Mouse (Mus musculus) hindbrain, embryonic 16.5 days (tissue): ENCODE results near the gene Arhgap8. TPM values are rescaled to one million over a fixed set of nuclear protein-coding genes. Genes with fewer than 3 reads are reported as not detected.
"Not testable (repeated sequence)": the region's sequence is repeated elsewhere in the genome, so short reads cannot be mapped to it uniquely, and the experiment has no call there.

Experiments
- ATAC-seq: fragments of 200-750 bp; cut with Nextera tagmentation; 2 replicates; pipeline ENCODE4 v1.8.0; 2017; ENCODE audit warnings: moderate TSS enrichment, moderate library complexity
- H3K27ac ChIP-seq: fragments of 300-500 bp; sonication (generic); 2 replicates; pipeline ENCODE4 v1.5.1; 2014; ENCODE audit warnings: low read depth, mild to moderate bottlenecking, control low read depth, low read length, moderate library complexity
- H3K27me3 ChIP-seq: fragments of 300-500 bp; sonication (generic); replicated peaks from 2 replicates; pipeline ENCODE4 v1.6.1; 2014; ENCODE audit warnings: low read length; ENCODE audit not compliant: control insufficient read depth, insufficient read depth
- H3K36me3 ChIP-seq: fragments of 300-500 bp; sonication (generic); 2 replicates; pipeline ENCODE4 v1.6.1; 2014; ENCODE audit warnings: mild to moderate bottlenecking, low read length, moderate library complexity, mixed read lengths; ENCODE audit not compliant: control insufficient read depth, insufficient read depth
- H3K4me1 ChIP-seq: fragments of 300-500 bp; sonication (generic); 2 replicates; pipeline ENCODE4 v1.6.1; 2014; ENCODE audit warnings: low read depth, low read length; ENCODE audit not compliant: control insufficient read depth, insufficient read depth
- H3K4me2 ChIP-seq: fragments of 300-500 bp; sonication (generic); 2 replicates; pipeline ENCODE4 v1.6.1; 2014; ENCODE audit warnings: mild to moderate bottlenecking, low read length, control low read depth, moderate library complexity
- H3K4me3 ChIP-seq: fragments of 300-500 bp; sonication (generic); 2 replicates; pipeline ENCODE4 v1.5.1; 2014; ENCODE audit warnings: mild to moderate bottlenecking, low read length, control low read depth, moderate library complexity
- H3K9ac ChIP-seq: fragments of 300-500 bp; sonication (generic); 2 replicates; pipeline ENCODE4 v1.6.1; 2014; ENCODE audit warnings: low read depth, mild to moderate bottlenecking, control low read depth, low read length, moderate library complexity
- H3K9me3 ChIP-seq: fragments of 300-500 bp; sonication (generic); 2 replicates; pipeline ENCODE4 v1.6.1; 2014; ENCODE audit warnings: mild to moderate bottlenecking, low read length, moderate library complexity; ENCODE audit not compliant: control insufficient read depth
- WGBS: fragments of 180-500 bp; shearing (Covaris S2); extraction: QIAGEN DNeasy Blood & Tissue Kit; methylation state at CpG from one replicate; pipeline ENCODE4 v1.1.7; 2014; 5-methylcytosine and 5-hydroxymethylcytosine counted together
- polyA plus RNA-seq: library from polyadenylated mRNA; unstranded; fragments of >200 nt; fragmentation: Nextera tagmentation; extraction: Ambion mirVana; gene quantifications from 2 replicates; pipeline ENCODE4 v1.2.1, GENCODE M21; 2015

The Arhgap8 gene
- polyA plus RNA-seq, 1 experiment from 2014 or later = 0.61 TPM

DNA sequence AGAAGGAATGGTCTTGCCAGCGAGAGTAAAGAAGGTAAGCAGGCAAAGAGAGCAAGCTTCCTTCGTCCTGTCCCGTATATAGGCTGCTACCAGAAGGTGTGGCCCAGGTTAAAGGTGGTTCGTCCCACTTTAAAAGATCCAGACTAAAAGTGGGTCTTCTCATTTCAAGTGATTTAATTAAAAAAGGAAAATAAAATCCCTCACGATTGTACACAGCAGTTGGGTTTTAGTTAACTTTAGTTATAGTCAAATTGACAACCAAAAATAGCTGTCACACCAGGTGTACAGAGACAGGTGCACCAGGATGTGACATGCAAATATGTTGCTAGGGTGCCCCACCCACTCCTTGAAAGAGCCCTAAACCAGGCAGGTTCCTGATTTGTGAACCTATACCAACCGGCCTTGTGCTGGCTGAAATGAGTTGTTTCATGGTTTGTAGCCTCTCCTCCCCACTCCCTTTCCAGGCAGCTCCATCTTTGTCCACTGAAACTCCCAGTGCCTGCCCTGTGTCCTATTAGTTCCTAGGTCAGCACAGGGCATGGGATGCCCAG, 14.4 kb upstream of the Arhgap8 start:
- Histone ChIP-seq H3K4me3 (no peak overlapping the region), H3K9me3 (peaks cover 4% of the 10 kb centered on the region; the same call in 1 of the 2 replicates), H3K4me1 (no peaks in the 10 kb centered on the region), H3K4me2 (no peak overlapping the region), H3K27ac (no peak overlapping the region), H3K27me3 (no peaks in the 10 kb centered on the region), H3K9ac (no peak overlapping the region), H3K36me3 (no peaks in the 10 kb centered on the region)
- 91% methylated on average over 6 of the region's 6 CpGs for WGBS
- no peak for ATAC-seq

DNA sequence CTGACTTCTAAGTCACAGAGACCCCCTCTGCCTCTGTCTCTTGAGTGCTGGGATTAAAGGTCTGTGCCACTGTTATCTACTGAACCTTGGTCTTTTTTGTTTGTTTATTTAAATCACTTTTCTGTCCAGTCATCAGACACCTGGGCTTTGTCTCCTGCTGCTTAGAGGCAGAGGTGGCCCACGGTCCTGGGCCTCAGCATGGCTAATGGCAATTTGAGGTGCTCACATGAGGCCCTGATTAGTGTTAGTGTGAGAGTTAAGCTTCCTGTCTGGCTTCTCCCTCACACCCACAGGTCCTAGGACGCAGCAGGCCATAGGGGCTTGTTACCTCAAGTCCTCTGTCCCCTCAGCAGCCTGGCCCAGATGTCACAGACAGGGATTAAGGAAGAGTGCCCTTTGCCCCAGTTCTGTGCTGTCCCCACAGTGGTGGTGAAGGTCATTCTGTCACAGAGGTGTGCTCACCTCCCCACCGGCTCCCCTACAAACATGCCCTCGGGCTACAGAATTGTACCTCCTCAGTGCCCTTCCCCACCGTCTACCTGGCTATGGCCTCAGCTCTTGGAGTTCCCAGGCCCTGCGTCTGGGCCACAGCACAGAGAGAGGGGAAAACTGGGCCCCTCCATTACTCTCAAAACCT, 12.8 kb upstream of the Arhgap8 start:
- no peak for ATAC-seq
- H3K4me2 ChIP-seq = no peak overlapping the region
- whole genome bisulfite sequencing = 85% methylated on average over 5 of the region's 6 CpGs

DNA sequence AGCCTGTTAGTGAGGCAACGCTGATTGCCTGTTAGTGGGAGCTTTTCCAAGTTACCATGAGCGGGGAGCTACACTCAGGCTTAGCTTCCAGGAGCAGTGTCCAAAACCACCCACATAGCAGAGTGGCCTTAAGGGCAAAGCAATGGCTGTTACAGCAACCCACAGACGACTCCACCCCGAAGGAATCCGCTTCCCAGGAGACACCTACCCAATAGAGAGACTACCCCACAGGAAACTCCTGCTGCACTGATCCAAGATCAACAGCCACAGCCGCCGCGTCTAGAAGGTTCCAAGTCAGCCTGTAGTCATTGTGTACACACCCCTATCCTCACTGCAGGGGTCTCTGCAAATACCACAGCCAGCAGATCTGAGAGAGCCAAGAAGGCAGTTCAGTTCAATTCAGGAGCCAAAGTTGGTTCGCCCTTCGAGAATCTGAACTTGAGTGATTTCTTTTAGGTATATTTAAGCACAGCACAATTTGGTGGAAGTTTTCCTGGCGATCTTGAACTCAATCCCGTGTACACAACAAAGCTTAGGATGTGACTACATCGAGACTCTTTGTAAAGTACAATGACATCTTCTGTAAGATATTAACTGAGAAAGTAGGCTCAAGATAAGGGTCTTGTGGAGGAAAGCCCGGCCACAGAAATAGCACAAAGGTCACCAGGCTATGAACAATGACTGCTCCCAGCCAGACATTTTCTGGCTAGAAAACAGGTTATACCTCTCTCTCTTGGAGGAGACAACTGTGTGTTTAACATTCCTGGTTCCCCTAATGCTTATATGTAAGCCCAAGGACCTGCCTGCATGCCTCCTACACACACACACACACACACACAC, 7.1 kb upstream of the Arhgap8 start:
- 68% methylated on average over 14 of the region's 14 CpGs for WGBS
- Histone ChIP-seq H3K4me1 (peaks cover 9% of the 10 kb centered on the region), H3K27ac (no peak overlapping the region), H3K36me3 (no peaks in the 10 kb centered on the region), H3K9me3 (peaks cover 4% of the 10 kb centered on the region; the same call in 1 of the 2 replicates), H3K9ac (no peak overlapping the region), H3K27me3 (no peaks in the 10 kb centered on the region), H3K4me2 (no peak overlapping the region), H3K4me3 (no peak overlapping the region)
- no peak for ATAC-seq

More for the DNA sequence above, 12.8 kb upstream of the Arhgap8 start:
- Histone ChIP-seq H3K27me3 (no peaks in the 10 kb centered on the region), H3K4me1 (no peaks in the 10 kb centered on the region), H3K27ac (no peak overlapping the region), H3K36me3 (no peaks in the 10 kb centered on the region), H3K9me3 (peaks cover 4% of the 10 kb centered on the region; the same call in 1 of the 2 replicates), H3K9ac (no peak overlapping the region), H3K4me3 (no peak overlapping the region)

DNA sequence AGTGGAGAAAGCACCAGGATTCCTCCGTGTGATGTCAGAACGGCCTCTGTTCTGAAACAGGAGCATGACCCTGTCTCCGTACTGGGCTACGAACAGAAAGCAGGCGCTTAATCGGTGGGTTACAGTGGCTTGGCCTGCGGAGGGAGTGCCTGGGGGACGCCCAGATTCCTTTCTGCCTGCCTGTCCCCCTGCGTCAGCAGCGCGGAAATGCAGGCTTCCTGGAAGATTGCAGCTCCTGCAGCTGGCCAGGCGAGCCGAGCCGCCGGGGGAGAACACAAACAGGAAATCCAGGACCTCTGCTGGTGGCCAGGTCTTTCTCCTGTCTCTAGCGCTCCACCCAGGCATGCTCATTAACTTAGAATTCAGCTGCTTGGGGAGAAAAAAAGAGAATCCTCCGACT, 5.1 kb upstream of the Arhgap8 start:
- 2% methylated on average over 17 of the region's 17 CpGs for WGBS
- peak overlapping the region; percentile 36 for H3K9ac ChIP-seq

DNA sequence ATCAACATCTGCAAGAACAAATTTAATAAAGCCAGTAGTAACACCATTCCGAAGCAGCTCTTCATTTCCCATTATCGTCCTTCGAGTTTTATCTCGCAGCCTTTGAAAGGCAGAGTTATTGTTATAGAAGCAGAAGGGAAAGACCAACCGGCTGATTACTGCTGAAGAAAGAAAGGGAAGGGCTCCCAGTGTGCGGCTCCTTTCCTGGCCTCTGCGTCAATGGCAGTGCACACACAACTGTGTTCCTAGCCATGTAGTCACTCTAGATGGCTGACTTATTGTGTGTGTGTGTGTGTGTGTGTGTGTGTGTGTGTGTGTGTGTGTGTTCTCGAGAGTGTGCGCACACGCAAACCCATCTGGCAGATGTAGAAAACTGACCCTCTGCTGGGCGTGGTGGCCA, 4.7 kb upstream of the Arhgap8 start:
- Histone ChIP-seq H3K36me3 (no peaks in the 10 kb centered on the region), H3K9me3 (no peaks in the 10 kb centered on the region), H3K27ac (peak overlapping the region; percentile 53), H3K9ac (peak overlapping the region; percentile 36), H3K4me1 (peaks cover 13% of the 10 kb centered on the region), H3K4me2 (peak overlapping the region; percentile 42), H3K27me3 (peaks cover 9% of the 10 kb centered on the region), H3K4me3 (no peak overlapping the region)
- 36% methylated on average over 11 of the region's 11 CpGs for WGBS
- no peak for ATAC-seq

More for the DNA sequence above, 5.1 kb upstream of the Arhgap8 start:
- peaks cover 9% of the 10 kb centered on the region for H3K4me1 ChIP-seq
- no peaks in the 10 kb centered on the region for H3K9me3 ChIP-seq
- peaks cover 5% of the 10 kb centered on the region; the same call in 1 of the 2 replicates for H3K27me3 ChIP-seq
- H3K4me3 ChIP-seq = no peak overlapping the region
- H3K4me2 ChIP-seq = peak overlapping the region; percentile 42
- peak; percentile 78 for ATAC-seq
- no peaks in the 10 kb centered on the region for H3K36me3 ChIP-seq
- H3K27ac ChIP-seq = peak overlapping the region; percentile 53

DNA sequence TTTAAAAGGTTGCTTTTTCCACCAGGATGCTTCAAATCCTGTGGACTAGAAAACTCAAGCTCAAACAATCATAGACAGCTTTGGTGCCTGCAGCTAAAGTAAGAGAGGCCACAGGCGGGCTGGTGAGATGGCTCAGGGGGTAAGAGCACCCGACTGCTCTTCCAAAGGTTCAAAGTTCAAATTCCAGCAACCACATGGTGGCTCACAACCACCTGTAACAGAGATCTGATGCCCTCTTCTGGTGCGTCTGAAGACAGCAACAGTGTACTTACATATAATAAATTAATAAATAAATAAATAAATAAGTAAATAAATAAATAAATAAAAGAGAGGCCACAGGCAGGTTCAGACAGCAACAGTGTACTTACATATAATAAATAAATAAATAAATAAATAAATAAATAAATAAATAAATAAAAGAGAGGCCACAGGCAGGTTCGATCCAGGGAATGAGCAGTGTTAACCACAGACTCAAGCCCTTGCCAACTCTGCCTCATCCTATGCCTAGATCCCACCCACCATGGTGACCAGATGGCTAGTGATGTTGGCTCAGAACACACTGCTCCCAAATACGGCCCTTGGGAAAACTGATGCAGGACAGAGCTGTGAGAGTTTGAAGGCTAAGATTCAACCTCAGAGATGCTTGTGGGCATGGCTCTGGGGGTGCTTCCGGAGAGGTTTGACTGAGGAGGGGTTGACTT, 2.1 kb upstream of the Arhgap8 start:
- not testable (repeated sequence) for H3K27ac ChIP-seq, H3K4me2 ChIP-seq, H3K4me3 ChIP-seq, ATAC-seq, H3K9me3 ChIP-seq, H3K36me3 ChIP-seq, H3K9ac ChIP-seq
- H3K4me1 ChIP-seq = peaks cover 17% of the 10 kb centered on the region
- WGBS = 71% methylated on average over 6 of the region's 6 CpGs
- peaks cover 13% of the 10 kb centered on the region for H3K27me3 ChIP-seq

DNA sequence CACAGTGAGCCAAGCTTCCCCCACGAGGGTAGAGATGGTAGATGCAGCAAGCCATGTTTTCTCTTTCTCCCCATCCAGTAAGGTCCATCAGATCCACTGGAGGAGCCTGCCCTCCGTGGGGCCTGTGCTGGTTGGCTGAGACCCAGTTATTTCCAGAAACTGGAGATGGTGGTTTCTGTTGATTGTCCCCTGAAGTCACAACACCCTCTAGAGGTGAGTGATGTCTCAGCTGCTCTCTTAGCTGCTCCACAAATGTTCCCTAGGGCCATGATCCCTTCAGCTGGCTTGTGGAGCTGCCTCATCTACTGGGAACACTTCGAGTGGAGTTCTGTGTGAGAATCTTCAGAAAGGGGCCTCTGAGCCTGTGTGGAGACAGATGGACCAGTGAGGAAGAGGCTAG, 1.1 kb upstream of the Arhgap8 start:
- Histone ChIP-seq H3K9me3 (no peaks in the 10 kb centered on the region), H3K4me2 (no peak overlapping the region)
- WGBS = 62% methylated on average over 3 of the region's 3 CpGs

DNA sequence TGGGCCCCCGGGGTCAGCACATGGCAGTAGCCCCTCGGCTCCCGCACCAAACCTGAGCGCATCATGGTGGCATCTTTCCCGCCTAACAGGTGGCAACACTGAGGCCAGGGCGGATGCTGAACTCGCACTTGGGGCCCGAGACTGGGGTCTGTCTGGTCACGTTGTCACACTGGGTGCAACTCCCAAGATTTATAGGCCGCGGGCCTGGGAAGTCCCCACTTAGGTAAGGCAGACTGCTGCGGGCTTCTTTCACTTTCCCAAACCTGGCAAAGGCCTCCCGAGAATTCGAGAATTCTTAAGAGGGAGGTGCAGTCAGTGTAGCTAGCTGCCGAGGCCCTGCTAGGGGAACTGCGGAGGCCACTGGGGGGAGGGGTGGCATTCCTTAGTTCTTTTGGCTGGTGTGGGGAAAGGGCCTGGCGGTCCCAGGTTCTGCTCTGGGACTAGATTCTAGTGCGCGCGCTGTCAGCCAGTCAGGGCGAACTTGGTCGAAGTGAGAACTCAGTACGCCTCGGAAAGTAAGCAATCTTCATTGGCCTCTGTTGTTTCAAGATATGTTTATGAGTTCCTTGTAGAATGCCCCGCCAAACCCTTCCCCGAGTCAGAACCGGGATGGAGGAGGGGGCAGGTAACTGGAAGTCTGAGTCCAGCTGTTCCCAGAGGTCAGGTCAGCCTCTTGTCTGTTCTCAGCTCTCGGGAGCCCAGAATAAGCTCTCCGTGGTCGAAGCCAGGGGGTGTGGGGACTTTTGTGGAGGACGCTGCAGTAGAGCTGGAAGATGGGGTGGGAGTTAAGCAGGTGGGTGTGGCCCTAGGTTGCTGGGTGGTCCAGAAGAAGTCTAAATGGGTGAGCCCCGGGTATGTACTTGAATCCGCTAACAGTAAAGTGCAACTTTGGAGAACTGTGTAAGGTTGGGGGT, 696 bp downstream of the Arhgap8 start:
- Histone ChIP-seq H3K4me2 (peak overlapping the region; percentile 40), H3K4me1 (peaks cover 8% of the 10 kb centered on the region), H3K27me3 (peaks cover 13% of the 10 kb centered on the region), H3K27ac (no peak overlapping the region), H3K36me3 (no peaks in the 10 kb centered on the region), H3K9me3 (no peaks in the 10 kb centered on the region), H3K4me3 (peak overlapping the region; percentile 20), H3K9ac (no peak overlapping the region)
- 6% methylated on average over 33 of the region's 33 CpGs for WGBS
- no peak for ATAC-seq

More for the DNA sequence above, 1.1 kb upstream of the Arhgap8 start:
- Histone ChIP-seq H3K4me1 (peaks cover 17% of the 10 kb centered on the region), H3K36me3 (no peaks in the 10 kb centered on the region), H3K27me3 (peaks cover 13% of the 10 kb centered on the region), H3K27ac (no peak overlapping the region), H3K9ac (no peak overlapping the region), H3K4me3 (no peak overlapping the region)
- ATAC-seq = no peak
